Mouse (Mus musculus) right cerebral cortex, postnatal 14 days (tissue): ENCODE measurements at regions not wholly inside any gene's neighbourhood (a gene's known extent, or its start where the extent isn't known, plus 50 kb on each side); places are given as distances from the start of the nearest gene placed in this dataset.

ENCODE experiments used
- DNase-seq: peaks from one replicate; pipeline ENCODE4 v3.0.0; 2022

GRCm38 (mm10) chr15:31854764-31855163 lies 253.1 kb downstream of the Fam173b start:
- DNase-seq = no peak

DNA sequence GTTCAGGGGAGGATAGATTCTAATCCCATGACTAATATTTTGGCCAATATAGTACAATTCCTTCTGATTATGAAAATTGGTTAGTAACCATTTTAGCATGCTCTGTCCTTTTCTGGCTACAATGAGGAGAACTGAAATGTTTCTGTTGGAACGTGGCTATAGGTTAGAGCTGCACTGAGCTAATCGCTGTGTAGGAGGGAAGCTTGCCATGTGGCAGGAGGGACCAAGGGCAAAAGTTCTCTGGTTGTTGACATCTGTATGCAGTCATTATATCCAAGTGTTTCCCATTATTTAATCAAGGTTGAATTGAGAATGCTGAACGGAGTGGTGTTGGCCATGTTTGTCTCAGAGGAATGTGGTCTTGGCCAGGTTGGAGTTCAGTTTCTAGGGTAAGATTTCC lies 253.5 kb downstream of the Fam173b start:
- DNase-seq = no peak

DNA sequence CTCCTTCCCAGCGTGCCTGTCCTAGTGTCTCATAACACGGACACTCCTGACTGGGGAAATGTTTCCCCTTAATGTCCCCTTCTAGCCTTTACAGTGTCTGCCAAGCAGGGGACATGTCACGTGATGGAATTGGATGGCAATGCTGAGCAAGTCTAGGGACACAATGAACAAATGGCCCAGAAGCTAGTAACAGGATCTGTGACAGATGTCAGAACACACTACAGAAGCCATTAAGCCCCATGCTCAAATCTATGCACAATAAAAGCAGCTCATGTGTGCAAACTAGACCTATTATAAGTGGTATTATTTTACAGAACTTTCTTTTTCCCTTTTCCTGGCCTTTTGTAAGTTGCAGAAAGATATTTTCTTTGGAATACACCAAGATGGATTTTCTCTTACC lies 267.4 kb downstream of the Fam173b start:
- DNase-seq = no peak

DNA sequence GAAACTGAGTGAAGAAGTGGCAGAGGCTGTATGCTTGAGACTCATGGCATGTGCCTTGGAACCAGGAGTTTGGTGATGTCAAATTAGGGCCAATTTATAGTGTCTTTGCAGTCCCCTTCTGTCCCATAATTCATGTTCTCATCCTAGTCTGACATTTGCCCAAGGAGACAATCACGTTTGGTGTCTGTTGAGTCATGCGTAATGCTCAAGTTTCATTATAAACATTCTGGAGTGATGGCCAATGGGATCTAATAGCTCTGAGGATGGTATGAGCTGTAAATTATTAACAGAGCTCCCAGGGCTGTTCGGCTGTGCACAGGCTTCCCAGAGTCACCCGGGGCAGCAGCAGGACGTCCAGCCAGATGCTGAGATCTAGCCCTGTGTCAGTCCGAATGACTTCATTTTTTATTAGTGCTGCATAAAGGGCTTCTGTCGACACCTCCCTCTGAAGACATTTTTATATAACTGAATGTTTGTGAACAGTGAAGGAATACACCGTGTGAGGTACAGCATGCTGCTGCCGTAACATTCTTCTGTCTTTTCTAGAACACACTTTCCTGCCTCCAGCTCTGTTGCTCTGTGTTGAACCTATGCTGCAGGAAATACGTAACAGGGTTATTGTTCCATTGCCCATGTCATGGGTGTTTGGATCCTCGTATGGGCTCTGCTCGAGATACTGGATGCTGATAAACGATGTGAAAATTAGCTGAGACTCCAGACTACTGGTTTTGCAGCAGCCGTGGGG lies 268.2 kb downstream of the Fam173b start:
- DNase-seq = no peak

DNA sequence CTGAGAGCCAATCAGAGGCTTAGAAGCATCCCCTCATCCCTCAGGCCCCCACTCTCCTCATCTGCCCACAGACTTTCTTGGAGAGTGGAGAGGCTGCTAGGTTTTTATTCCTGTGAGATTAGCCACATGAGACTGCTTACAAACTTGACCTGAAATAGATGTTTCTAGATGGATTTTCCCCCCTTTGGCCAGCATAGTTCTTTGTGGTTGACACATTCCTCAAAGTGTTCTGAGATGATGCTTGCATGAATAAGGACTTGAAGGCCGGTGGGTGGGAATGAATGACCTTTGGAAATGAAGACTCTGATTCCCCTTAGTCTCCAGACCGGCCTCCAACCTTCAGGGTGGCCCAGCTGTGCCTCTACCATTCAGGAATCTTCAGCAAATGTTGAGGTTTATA lies 273.8 kb downstream of the Fam173b start:
- DNase-seq = no peak

GRCm38 (mm10) chr15:31880479-31880878 lies 278.8 kb downstream of the Fam173b start:
- DNase-seq = no peak

DNA sequence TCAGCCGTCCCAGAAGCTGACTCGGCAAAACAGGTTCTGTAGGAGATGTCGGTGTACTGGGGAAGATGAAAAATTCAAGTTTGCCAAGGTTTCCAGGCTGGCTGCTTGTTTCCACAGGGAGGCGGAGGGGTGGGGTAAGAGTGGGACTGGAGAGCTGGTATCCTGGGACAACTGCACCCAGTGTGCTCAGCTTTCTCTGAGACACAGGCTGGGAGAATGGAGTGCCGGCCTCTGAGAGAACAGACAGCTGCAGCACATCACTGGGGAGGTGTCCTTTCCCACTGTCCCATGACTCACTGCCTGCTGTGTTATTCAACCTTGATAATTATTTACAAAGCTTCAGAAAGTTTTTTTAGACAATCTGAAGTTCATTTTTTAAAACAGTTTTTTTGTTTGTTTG lies 280.7 kb downstream of the Fam173b start:
- no peak for DNase-seq

- no peak for DNase-seq
Measured at GRCm38 (mm10) chr15:31883516-31883915, 281.9 kb downstream of the Fam173b start.

DNA sequence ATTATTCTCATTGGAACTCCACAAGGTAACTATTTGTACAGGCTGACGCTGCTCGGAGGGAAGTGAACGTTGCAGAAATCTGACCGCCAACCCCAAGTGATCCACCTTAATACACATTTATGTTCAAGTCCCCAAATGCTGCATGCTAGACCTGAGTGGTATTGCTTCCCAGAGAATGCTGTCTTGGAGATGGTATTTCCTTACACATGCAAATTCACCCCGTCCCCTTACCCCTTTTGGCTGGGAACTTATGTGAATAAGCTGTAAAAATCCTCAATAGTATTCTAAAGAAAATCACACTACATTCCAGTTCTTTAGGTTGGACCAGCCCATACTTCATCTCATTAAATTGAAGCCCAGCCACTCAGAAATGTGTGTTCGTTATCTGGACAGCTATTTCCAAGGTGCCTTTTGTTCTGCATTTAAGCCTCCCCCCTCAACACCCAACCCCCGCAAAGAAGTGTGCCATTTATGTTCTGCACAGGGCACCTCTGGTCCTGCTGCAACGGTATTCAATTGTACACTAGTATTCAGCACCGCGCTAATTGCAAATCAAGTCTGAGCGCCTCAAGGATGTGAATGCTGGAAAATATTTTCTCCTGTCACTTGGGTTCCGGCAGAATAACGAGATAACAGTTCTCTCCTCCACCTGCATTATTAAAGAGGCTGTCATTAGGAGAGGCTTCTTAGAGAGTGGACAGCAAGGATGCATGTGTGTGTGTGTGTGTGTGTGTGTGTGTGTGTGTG lies 278.0 kb upstream of the Tas2r119 start:
- DNase-seq = no peak

DNA sequence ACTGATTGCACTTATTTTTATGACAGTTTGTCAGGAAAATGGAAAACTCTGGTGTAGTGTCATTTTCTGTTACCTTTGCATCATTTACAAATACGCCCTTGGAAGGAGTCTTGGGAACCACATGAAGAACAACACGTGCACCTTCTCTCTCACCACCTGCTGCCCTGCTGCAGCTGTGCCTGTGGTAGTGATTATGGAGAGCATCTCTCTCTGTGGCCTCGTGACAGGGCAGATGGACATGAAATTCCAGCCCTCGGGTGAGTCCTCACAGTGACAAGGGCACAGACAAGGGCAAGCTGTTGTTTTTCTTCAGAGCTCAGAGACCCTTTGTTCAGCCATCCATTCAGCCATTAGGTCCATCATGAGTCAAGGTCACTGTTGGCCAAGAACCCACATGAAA lies 276.8 kb upstream of the Tas2r119 start:
- DNase-seq = no peak

GRCm38 (mm10) chr15:31908432-31908831 lies 268.7 kb upstream of the Tas2r119 start:
- no peak for DNase-seq

- no peak for DNase-seq
Measured at GRCm38 (mm10) chr15:31911978-31912377, 265.1 kb upstream of the Tas2r119 start.

GRCm38 (mm10) chr15:31921485-31921884 lies 255.6 kb upstream of the Tas2r119 start:
- DNase-seq = no peak

- DNase-seq = no peak
Measured at GRCm38 (mm10) chr15:31960301-31960700, 216.8 kb upstream of the Tas2r119 start.

- DNase-seq = no peak
Measured at GRCm38 (mm10) chr15:31961963-31962362, 215.1 kb upstream of the Tas2r119 start.

- DNase-seq = no peak
Measured at GRCm38 (mm10) chr15:31964911-31965310, 212.2 kb upstream of the Tas2r119 start.

DNA sequence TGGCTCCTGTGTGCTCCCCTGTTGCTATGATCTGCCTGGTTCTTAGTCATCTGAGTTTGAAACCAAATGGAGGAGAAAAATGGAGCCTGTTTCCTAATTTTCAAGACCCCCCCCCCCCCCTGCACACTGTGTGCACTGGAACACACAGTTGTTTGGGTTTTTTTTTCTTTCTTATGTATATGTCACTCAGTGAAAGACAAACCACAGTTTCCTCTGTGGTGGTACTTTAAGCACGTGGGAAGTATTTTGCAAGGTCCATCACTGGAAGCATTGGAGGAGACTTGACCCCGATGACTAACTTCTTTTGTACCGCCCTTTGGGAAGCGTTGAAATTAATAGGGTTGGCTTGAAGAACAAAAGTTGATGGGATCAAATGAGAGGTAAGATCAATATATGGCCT lies 211.5 kb upstream of the Tas2r119 start:
- DNase-seq = no peak

DNA sequence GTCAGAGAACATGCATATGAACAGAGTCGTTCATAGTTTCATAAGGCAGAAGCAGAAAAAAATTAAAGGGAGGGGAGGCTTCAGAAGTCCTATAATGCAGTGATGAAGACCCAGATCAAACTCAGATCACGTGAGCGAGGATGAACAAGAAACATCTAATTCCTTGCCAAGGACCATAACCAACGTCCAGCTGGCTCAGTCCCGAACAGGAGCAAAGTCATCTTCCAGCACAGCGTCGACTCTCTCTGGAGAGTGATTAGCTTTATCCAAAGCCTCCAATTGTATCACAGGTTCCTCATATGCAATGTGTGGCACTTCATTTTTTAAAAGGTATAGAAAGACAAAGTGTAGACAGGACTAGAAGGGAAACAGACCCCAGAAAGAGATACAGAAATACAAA lies 204.2 kb upstream of the Tas2r119 start:
- DNase-seq = no peak

- DNase-seq = no peak
Measured at GRCm38 (mm10) chr15:31973889-31974288, 203.2 kb upstream of the Tas2r119 start.

GRCm38 (mm10) chr15:31976461-31976860 lies 200.6 kb upstream of the Tas2r119 start:
- DNase-seq = no peak

DNA sequence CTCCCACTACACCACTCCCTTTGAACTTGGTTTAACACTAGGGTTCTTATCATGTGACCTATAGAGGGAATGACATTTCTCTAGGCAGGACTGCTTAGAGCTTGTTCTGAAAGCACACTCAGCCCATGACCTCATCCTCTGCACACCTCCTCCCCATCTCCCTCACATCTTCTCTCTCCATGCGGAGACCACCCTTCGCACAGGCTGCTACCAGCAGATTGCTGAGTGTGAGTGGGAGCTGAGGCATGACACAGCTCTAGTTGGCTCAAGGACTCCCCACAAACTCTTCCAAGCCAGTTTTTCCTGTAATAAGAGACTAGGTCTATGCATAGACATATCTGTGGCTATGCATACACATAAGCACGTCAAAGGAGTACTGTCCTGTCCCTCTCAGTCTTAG lies 199.5 kb upstream of the Tas2r119 start:
- no peak for DNase-seq

- no peak for DNase-seq
Measured at GRCm38 (mm10) chr15:31979961-31980360, 197.1 kb upstream of the Tas2r119 start.

DNA sequence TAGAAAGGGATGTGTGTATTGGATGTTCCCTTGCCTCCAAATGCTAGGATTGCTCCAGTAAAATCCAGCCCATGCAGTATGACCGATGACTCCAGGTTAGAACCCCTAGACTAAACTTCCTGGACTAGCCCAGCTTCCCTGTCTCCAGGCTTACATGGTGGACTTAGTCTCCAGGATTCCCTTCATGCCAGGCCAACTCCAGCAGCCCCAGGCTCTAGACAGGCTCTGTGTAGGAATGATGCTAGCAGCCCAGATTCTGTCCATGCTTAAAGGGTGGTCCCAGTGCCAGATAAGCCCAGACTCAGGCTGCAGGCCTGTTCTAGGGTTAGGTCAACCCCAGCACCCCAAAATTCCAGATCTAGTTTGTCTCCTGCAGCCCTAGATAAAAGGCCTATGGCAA lies 196.3 kb upstream of the Tas2r119 start:
- no peak for DNase-seq

DNA sequence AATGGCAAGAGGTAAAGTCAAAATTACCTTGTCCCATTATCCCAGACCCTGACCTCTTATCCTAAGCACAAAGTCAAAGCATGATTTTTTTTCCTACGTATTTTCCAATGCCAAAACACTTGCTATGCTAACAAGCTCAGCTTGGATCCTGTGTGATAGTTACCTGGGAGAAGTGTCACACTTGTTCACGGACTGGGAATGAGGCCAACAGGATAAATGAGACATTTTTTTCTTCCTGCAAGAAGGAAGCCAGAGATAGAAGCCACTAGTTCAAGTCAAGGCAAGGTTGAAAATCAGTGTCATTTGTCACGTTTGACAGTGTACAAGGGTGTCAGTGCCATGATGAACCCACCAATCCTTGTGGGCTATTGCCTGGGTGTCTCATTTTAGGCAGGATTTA lies 189.8 kb upstream of the Tas2r119 start:
- no peak for DNase-seq

GRCm38 (mm10) chr15:31989093-31989492 lies 188.0 kb upstream of the Tas2r119 start:
- no peak for DNase-seq
